Mouse (Mus musculus) neural tube, embryonic 11.5 days (tissue): ENCODE measurements around the gene Arhgap21. TPM values are rescaled to one million over a fixed set of nuclear protein-coding genes. Genes with fewer than 3 reads are reported as not detected.

ENCODE experiments used
- polyA plus RNA-seq: library from polyadenylated mRNA; unstranded; fragments of >200 nt; fragmentation: Nextera tagmentation; extraction: Ambion mirVana; gene quantifications from 2 replicates; pipeline ENCODE4 v1.2.1, GENCODE M21; 2014

Arhgap21 gene
- polyA plus RNA-seq, 1 experiment from 2014 or later: 50.0 TPM

Other genes starting within 250 kb of the Arhgap21 start
- 0.57 and 0.88 TPM in 2 replicates for gene Enkur, start 236.5 kb upstream of the Arhgap21 start, polyA plus RNA-seq
- 15.2 and 18.1 TPM in 2 replicates for gene Thnsl1, start 236.8 kb upstream of the Arhgap21 start, polyA plus RNA-seq